Mouse (Mus musculus) limb, embryonic 13.5 days (tissue): Measurements from ENCODE around the gene Olfr1241. TPM values are rescaled to one million over a fixed set of nuclear protein-coding genes. Genes with fewer than 3 reads are reported as not detected.

ENCODE experiments used
- ATAC-seq: fragments of 200-750 bp; cut with Nextera tagmentation; 2 replicates; pipeline ENCODE4 v1.8.0; 2017; ENCODE audit warnings: low read depth, moderate number of reproducible peaks, moderate TSS enrichment; ENCODE audit not compliant: low FRiP score
- H3K27ac ChIP-seq: fragments of 300-500 bp; sonication (generic); 2 replicates; pipeline ENCODE4 v1.5.1; 2015; ENCODE audit warnings: inconsistent platforms, mild to moderate bottlenecking, moderate library complexity
- H3K27me3 ChIP-seq: fragments of 300-500 bp; sonication (generic); 2 replicates; pipeline ENCODE4 v1.6.1; 2015; ENCODE audit warnings: mild to moderate bottlenecking, inconsistent platforms
- H3K36me3 ChIP-seq: fragments of 300-500 bp; sonication (generic); 2 replicates; pipeline ENCODE4 v1.6.1; 2015; ENCODE audit warnings: inconsistent platforms, mild to moderate bottlenecking, moderate library complexity
- H3K4me1 ChIP-seq: fragments of 300-500 bp; sonication (generic); 2 replicates; pipeline ENCODE4 v1.6.1; 2015; ENCODE audit warnings: inconsistent platforms
- H3K4me2 ChIP-seq: fragments of 300-500 bp; sonication (generic); replicated peaks from 2 replicates; pipeline ENCODE4 v1.6.1; 2015; ENCODE audit warnings: inconsistent platforms, mild to moderate bottlenecking, moderate library complexity
- H3K4me3 ChIP-seq: fragments of 300-500 bp; sonication (generic); 2 replicates; pipeline ENCODE4 v1.5.1; 2015; ENCODE audit warnings: moderate library complexity, mild to moderate bottlenecking, inconsistent platforms
- H3K9ac ChIP-seq: fragments of 300-500 bp; sonication (generic); 2 replicates; pipeline ENCODE4 v1.6.1; 2015; ENCODE audit warnings: mild to moderate bottlenecking, inconsistent platforms
- H3K9me3 ChIP-seq: fragments of 300-500 bp; sonication (generic); 2 replicates; pipeline ENCODE4 v1.6.1; 2016; ENCODE audit warnings: inconsistent platforms
- WGBS: fragments of 180-500 bp; shearing (Covaris S2); methylation state at CpG from one replicate; pipeline ENCODE4 v1.1.7; 2015; 5-methylcytosine and 5-hydroxymethylcytosine counted together
- polyA plus RNA-seq: library from polyadenylated mRNA; unstranded; fragments of >200 nt; fragmentation: Nextera tagmentation; extraction: Ambion mirVana; gene quantifications from 2 replicates; pipeline ENCODE4 v1.2.1, GENCODE M21; 2015

Olfr1241 gene
- polyA plus RNA-seq = not detected in 2 replicates

DNA sequence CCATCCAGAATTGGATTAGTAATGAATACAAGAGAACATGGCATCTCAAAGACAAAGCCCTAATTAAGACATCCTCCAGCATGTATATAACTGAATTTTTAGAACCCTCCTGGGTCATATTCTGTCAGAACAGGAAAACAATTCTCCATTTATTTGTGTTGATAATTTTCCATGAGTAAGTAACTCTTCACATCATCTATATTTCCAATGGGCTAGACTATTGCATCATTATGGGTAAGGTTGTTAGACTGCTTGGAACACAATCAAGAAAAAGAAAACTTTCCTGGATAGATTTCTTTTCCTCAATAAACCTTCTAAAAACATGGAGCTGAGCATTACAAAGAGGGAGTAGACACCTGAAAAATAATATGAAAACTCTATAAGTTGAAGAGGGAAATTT, at the start of gene Olfr1241:
Gene Olfr1241, minus strand, starts transcription at position 101 of the 400 bp plus-strand sequence.
- Histone ChIP-seq H3K27me3 (no peaks in the 10 kb centered on the region), H3K36me3 (no peaks in the 10 kb centered on the region), H3K27ac (no peak within 1 kb of the TSS), H3K4me2 (no peak within 1 kb of the TSS), H3K4me3 (no peak within 1 kb of the TSS), H3K9ac (no peak within 1 kb of the TSS), H3K4me1 (no peaks in the 10 kb centered on the region), H3K9me3 (no peaks in the 10 kb centered on the region)
- ATAC-seq = no peak

DNA sequence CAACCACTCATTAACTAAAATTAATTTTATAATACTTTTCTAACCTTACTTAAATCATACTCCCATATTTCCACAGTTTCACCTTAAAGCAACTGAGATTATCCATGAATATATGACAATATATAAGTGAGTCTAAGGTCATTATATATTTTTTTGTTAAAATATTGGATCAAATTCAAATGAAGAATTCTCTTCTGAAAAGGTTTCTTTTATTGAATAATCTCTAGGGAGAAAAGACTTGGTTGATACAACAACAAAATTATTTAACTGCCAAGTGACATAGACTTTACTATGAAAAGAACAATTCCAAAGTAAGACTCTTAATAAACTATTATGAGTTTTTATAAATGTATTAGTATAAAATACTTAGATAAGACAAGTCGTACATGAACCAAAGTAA, 44.5 kb upstream of the Olfr1241 start, which contains the start of gene Olfr1243:
Gene Olfr1243, minus strand, starts transcription at position 101 of the 400 bp plus-strand sequence.
- H3K4me2 ChIP-seq = no peak within 1 kb of the TSS
- no peaks in the 10 kb centered on the region for H3K36me3 ChIP-seq
- H3K9me3 ChIP-seq = no peaks in the 10 kb centered on the region
- no peak for ATAC-seq
- no peak within 1 kb of the TSS for H3K4me3 ChIP-seq
- WGBS = 97% methylated on average over 1 of the region's 1 CpGs
- H3K9ac ChIP-seq = no peak within 1 kb of the TSS
- no peak within 1 kb of the TSS for H3K27ac ChIP-seq
- no peaks in the 10 kb centered on the region for H3K27me3 ChIP-seq
- H3K4me1 ChIP-seq = no peaks in the 10 kb centered on the region

DNA sequence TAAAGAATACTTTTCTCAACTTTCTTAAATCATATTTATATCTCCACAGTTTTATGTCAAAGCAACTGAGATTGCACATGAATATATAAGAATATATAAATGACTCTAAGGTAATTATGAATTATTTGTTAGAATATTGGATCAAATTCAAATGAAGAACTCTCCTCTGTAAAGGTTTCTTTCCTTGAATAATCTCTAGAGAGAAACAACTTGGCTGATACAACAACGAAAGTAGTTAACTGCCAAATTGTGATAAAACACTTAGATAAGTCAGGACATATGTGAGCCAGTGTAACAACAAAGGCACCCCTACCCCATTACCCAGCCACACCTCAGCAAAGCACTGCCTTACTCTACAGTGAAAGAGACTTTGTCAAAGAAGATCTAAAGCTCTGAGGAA, 11.3 kb upstream of the Olfr1241 start, which contains the start of gene Olfr1242:
Gene Olfr1242, minus strand, starts transcription at position 101 of the 400 bp plus-strand sequence.
- Histone ChIP-seq H3K4me2 (no peak within 1 kb of the TSS), H3K9me3 (no peaks in the 10 kb centered on the region), H3K27ac (no peak within 1 kb of the TSS), H3K4me1 (no peaks in the 10 kb centered on the region), H3K9ac (no peak within 1 kb of the TSS), H3K4me3 (no peak within 1 kb of the TSS), H3K27me3 (no peaks in the 10 kb centered on the region), H3K36me3 (no peaks in the 10 kb centered on the region)
- no peak for ATAC-seq
- WGBS = 78% methylated on average over 1 of the region's 1 CpGs

DNA sequence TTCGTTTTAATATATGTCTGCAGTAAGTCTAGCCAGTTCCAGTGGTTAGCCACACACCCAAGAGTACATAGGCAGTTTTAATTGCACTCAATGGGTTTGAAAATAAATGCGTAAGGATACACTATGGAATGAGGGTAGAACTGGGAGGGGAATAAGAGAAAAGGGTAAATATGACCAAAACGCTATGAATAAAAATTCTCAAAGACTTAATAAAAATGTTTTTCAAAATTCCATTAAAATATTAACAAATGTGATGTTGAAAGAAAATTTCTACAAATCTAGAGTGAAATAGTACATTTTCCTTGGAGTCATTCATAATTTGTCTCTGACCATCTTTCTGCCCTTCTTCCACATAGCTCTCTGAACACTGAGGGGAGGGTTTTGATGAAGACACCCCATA, 44.0 kb downstream of the Olfr1241 start, which contains the start of gene Olfr1240:
Gene Olfr1240, minus strand, starts transcription at position 101 of the 400 bp plus-strand sequence.
- no peak within 1 kb of the TSS for H3K4me2 ChIP-seq
- no peak for ATAC-seq
- H3K4me1 ChIP-seq = no peaks in the 10 kb centered on the region
- no peaks in the 10 kb centered on the region for H3K36me3 ChIP-seq
- H3K27me3 ChIP-seq = no peaks in the 10 kb centered on the region
- no peak within 1 kb of the TSS for H3K9ac ChIP-seq
- H3K27ac ChIP-seq = no peak within 1 kb of the TSS
- 81% methylated on average over 3 of the region's 3 CpGs for WGBS
- no peaks in the 10 kb centered on the region for H3K9me3 ChIP-seq
- no peak within 1 kb of the TSS for H3K4me3 ChIP-seq

Other genes starting within 250 kb of the Olfr1241 start
- gene Olfr1228, start 233.1 kb downstream of the Olfr1241 start, polyA plus RNA-seq = not detected in 2 replicates
- not detected in 2 replicates for gene Olfr1229, start 199.1 kb downstream of the Olfr1241 start, polyA plus RNA-seq
- not detected in 2 replicates for gene Olfr1230, start 189.9 kb downstream of the Olfr1241 start, polyA plus RNA-seq
- gene Olfr1231, start 180.1 kb downstream of the Olfr1241 start, polyA plus RNA-seq = not detected in 2 replicates
- not detected in 2 replicates for gene Olfr1232, start 157.5 kb downstream of the Olfr1241 start, polyA plus RNA-seq
- gene Olfr1233, start 144.7 kb downstream of the Olfr1241 start, polyA plus RNA-seq = not detected in 2 replicates
- not detected in 2 replicates for gene Olfr1234, start 122.3 kb downstream of the Olfr1241 start, polyA plus RNA-seq
- not detected in 2 replicates for gene Olfr1238, start 77.5 kb downstream of the Olfr1241 start, polyA plus RNA-seq
- not detected in 2 replicates for gene Olfr1239, start 66.7 kb downstream of the Olfr1241 start, polyA plus RNA-seq
- gene Olfr1240, start 44.1 kb downstream of the Olfr1241 start, polyA plus RNA-seq = not detected in 2 replicates
- gene Olfr1242, start 11.2 kb upstream of the Olfr1241 start, polyA plus RNA-seq = not detected in 2 replicates
- gene Olfr1243, start 44.4 kb upstream of the Olfr1241 start, polyA plus RNA-seq = not detected in 2 replicates
- gene Olfr1245, start 91.3 kb upstream of the Olfr1241 start, polyA plus RNA-seq = not detected in 2 replicates
- not detected in 2 replicates for gene Olfr1246, start 106.0 kb upstream of the Olfr1241 start, polyA plus RNA-seq
- not detected in 2 replicates for gene Olfr1247, start 127.0 kb upstream of the Olfr1241 start, polyA plus RNA-seq
- not detected in 2 replicates for gene Olfr1248, start 131.1 kb upstream of the Olfr1241 start, polyA plus RNA-seq
- gene Olfr1249, start 147.9 kb upstream of the Olfr1241 start, polyA plus RNA-seq = not detected in 2 replicates
- not detected in 2 replicates for gene Olfr1250, start 174.3 kb upstream of the Olfr1241 start, polyA plus RNA-seq
- not detected in 2 replicates for gene Olfr1251, start 184.8 kb upstream of the Olfr1241 start, polyA plus RNA-seq
- gene Olfr1252, start 237.9 kb upstream of the Olfr1241 start, polyA plus RNA-seq = not detected in 2 replicates